Mouse (Mus musculus): Measurements from ENCODE around the gene Rit1. TPM values are rescaled to one million over a fixed set of nuclear protein-coding genes. Genes with fewer than 3 reads are reported as not detected.
A peak's percentile ranks its signal among the peaks of the same experiment; 100 is the strongest.
"Not testable (repeated sequence)": the region's sequence is repeated elsewhere in the genome, so short reads cannot be mapped to it uniquely, and the experiment has no call there.

The Rit1 gene
- polyA plus RNA-seq, 1 experiment from 2014 or later = 32.9 TPM

GRCm38 (mm10) chr3:88700247-88700646 lies 16.4 kb upstream of the Rit1 start:
- WGBS = 95% methylated on average over 3 of the region's 3 CpGs
- DNase-seq (ENCODE audit: low spot score) = no peak

GRCm38 (mm10) chr3:88701222-88701621 lies 15.4 kb upstream of the Rit1 start:
- no peak for DNase-seq (ENCODE audit: low spot score)
- peaks cover 99% of the 10 kb centered on the region for H3K36me3 ChIP-seq (replicated peaks)
- 77% methylated on average over 3 of the region's 3 CpGs for WGBS
- H3K4me1 ChIP-seq = no peaks in the 10 kb centered on the region
- H3K27me3 ChIP-seq (replicated peaks; ENCODE audit: low read depth, poor library complexity, severe bottlenecking) = no peaks in the 10 kb centered on the region
- H3K9me3 ChIP-seq = no peaks in the 10 kb centered on the region
- no peak overlapping the region for H3K27ac ChIP-seq (replicated peaks)
- H3K4me3 ChIP-seq = no peak overlapping the region

More at GRCm38 (mm10) chr3:88700247-88700646, 16.4 kb upstream of the Rit1 start:
- no peaks in the 10 kb centered on the region for H3K27me3 ChIP-seq (replicated peaks; ENCODE audit: low read depth, poor library complexity, severe bottlenecking)
- no peak overlapping the region for H3K4me3 ChIP-seq
- no peak overlapping the region for H3K27ac ChIP-seq (replicated peaks)
- H3K9me3 ChIP-seq = no peaks in the 10 kb centered on the region
- H3K36me3 ChIP-seq (replicated peaks) = peaks cover 99% of the 10 kb centered on the region
- no peaks in the 10 kb centered on the region for H3K4me1 ChIP-seq

GRCm38 (mm10) chr3:88713709-88714108 lies 2.9 kb upstream of the Rit1 start:
- 95% methylated on average over 4 of the region's 4 CpGs for WGBS
- H3K9me3 ChIP-seq = no peaks in the 10 kb centered on the region
- no peak for DNase-seq (ENCODE audit: low spot score)
- peaks cover 61% of the 10 kb centered on the region for H3K36me3 ChIP-seq (replicated peaks)
- peaks cover 15% of the 10 kb centered on the region for H3K4me1 ChIP-seq
- H3K4me3 ChIP-seq = no peak overlapping the region
- H3K27ac ChIP-seq (replicated peaks) = no peak overlapping the region
- H3K27me3 ChIP-seq (replicated peaks; ENCODE audit: low read depth, poor library complexity, severe bottlenecking) = no peaks in the 10 kb centered on the region

- peaks cover 61% of the 10 kb centered on the region for H3K36me3 ChIP-seq (replicated peaks)
- H3K4me1 ChIP-seq = peaks cover 15% of the 10 kb centered on the region
- DNase-seq (ENCODE audit: low spot score) = no peak
- no peaks in the 10 kb centered on the region for H3K9me3 ChIP-seq
- 71% methylated on average over 2 of the region's 2 CpGs for WGBS
- no peak overlapping the region for H3K4me3 ChIP-seq
- no peaks in the 10 kb centered on the region for H3K27me3 ChIP-seq (replicated peaks; ENCODE audit: low read depth, poor library complexity, severe bottlenecking)
- no peak overlapping the region for H3K27ac ChIP-seq (replicated peaks)
Observed at GRCm38 (mm10) chr3:88714725-88715124, 1.9 kb upstream of the Rit1 start.

GRCm38 (mm10) chr3:88715716-88716115 lies 922 bp upstream of the Rit1 start:
- not testable (repeated sequence) for H3K4me3 ChIP-seq; DNase-seq (ENCODE audit: low spot score); H3K27me3 ChIP-seq (replicated peaks; ENCODE audit: low read depth, poor library complexity, severe bottlenecking); H3K27ac ChIP-seq (replicated peaks); H3K9me3 ChIP-seq
- Histone ChIP-seq H3K36me3 (replicated peaks) (peaks cover 61% of the 10 kb centered on the region), H3K4me1 (peaks cover 15% of the 10 kb centered on the region)
- WGBS = 88% methylated on average over 5 of the region's 5 CpGs

GRCm38 (mm10) chr3:88717198-88717798 lies 660 bp downstream of the Rit1 start:
- Histone ChIP-seq H3K9me3 (no peaks in the 10 kb centered on the region), H3K27me3 (replicated peaks; ENCODE audit: low read depth, poor library complexity, severe bottlenecking) (no peaks in the 10 kb centered on the region), H3K27ac (replicated peaks) (peak overlapping the region; percentile 78), H3K36me3 (replicated peaks) (peaks cover 56% of the 10 kb centered on the region), H3K4me3 (peak overlapping the region; percentile 62), H3K4me1 (peaks cover 15% of the 10 kb centered on the region)
- DNase-seq (ENCODE audit: low spot score) = peak; percentile 35
- 13% methylated on average over 9 of the region's 9 CpGs for WGBS

- Histone ChIP-seq H3K27me3 (replicated peaks; ENCODE audit: low read depth, poor library complexity, severe bottlenecking) (no peaks in the 10 kb centered on the region), H3K27ac (replicated peaks) (no peak overlapping the region), H3K4me1 (peaks cover 15% of the 10 kb centered on the region), H3K4me3 (peak overlapping the region; percentile 62), H3K36me3 (replicated peaks) (peaks cover 50% of the 10 kb centered on the region), H3K9me3 (no peaks in the 10 kb centered on the region)
- 85% methylated on average over 1 of the region's 1 CpGs for WGBS
- DNase-seq (ENCODE audit: low spot score) = no peak
Observed at GRCm38 (mm10) chr3:88717831-88718230, 1.2 kb downstream of the Rit1 start.

GRCm38 (mm10) chr3:88719098-88719497 lies 2.5 kb downstream of the Rit1 start:
- 78% methylated on average over 2 of the region's 2 CpGs for WGBS
- no peak for DNase-seq (ENCODE audit: low spot score)
- Histone ChIP-seq H3K4me1 (peaks cover 15% of the 10 kb centered on the region), H3K27me3 (replicated peaks; ENCODE audit: low read depth, poor library complexity, severe bottlenecking) (no peaks in the 10 kb centered on the region), H3K36me3 (replicated peaks) (peaks cover 50% of the 10 kb centered on the region), H3K4me3 (no peak overlapping the region), H3K9me3 (0 out of 2 replicates have a peak, but pooled peaks cover 6% of the 10 kb centered on the region), H3K27ac (replicated peaks) (no peak overlapping the region)

GRCm38 (mm10) chr3:88736556-88736955 lies 19.9 kb downstream of the Rit1 start:
- Histone ChIP-seq H3K4me3 (no peak overlapping the region), H3K9me3 (no peaks in the 10 kb centered on the region; the same call in 1 of the 2 replicates), H3K27me3 (replicated peaks; ENCODE audit: low read depth, poor library complexity, severe bottlenecking) (no peaks in the 10 kb centered on the region), H3K4me1 (no peaks in the 10 kb centered on the region), H3K36me3 (replicated peaks) (peaks cover 17% of the 10 kb centered on the region), H3K27ac (replicated peaks) (no peak overlapping the region)
- WGBS = 87% methylated on average over 2 of the region's 2 CpGs
- DNase-seq (ENCODE audit: low spot score) = no peak

GRCm38 (mm10) chr3:88738641-88739040 lies 22.0 kb downstream of the Rit1 start:
- Histone ChIP-seq H3K27me3 (replicated peaks; ENCODE audit: low read depth, poor library complexity, severe bottlenecking) (no peaks in the 10 kb centered on the region), H3K4me1 (no peaks in the 10 kb centered on the region), H3K4me3 (no peak overlapping the region), H3K9me3 (no peaks in the 10 kb centered on the region; the same call in 1 of the 2 replicates), H3K36me3 (replicated peaks) (peaks cover 25% of the 10 kb centered on the region), H3K27ac (replicated peaks) (no peak overlapping the region)
- WGBS = 58% methylated on average over 3 of the region's 3 CpGs
- peak; percentile 61 for DNase-seq (ENCODE audit: low spot score)

- DNase-seq (ENCODE audit: low spot score) = no peak
- Histone ChIP-seq H3K4me1 (no peaks in the 10 kb centered on the region), H3K36me3 (replicated peaks) (peaks cover 40% of the 10 kb centered on the region), H3K27me3 (replicated peaks; ENCODE audit: low read depth, poor library complexity, severe bottlenecking) (no peaks in the 10 kb centered on the region), H3K4me3 (no peak overlapping the region), H3K27ac (replicated peaks) (no peak overlapping the region), H3K9me3 (peaks cover 2% of the 10 kb centered on the region; the same call in 1 of the 2 replicates)
- WGBS = 94% methylated on average over 3 of the region's 3 CpGs
Observed at GRCm38 (mm10) chr3:88740147-88740546, 23.5 kb downstream of the Rit1 start.

GRCm38 (mm10) chr3:88745534-88745933 lies 28.9 kb downstream of the Rit1 start:
- no peak for DNase-seq (ENCODE audit: low spot score)
- H3K4me3 ChIP-seq = no peak overlapping the region
- H3K27me3 ChIP-seq (replicated peaks; ENCODE audit: low read depth, poor library complexity, severe bottlenecking) = no peaks in the 10 kb centered on the region
- peaks cover 90% of the 10 kb centered on the region for H3K36me3 ChIP-seq (replicated peaks)
- H3K27ac ChIP-seq (replicated peaks) = no peak overlapping the region
- H3K9me3 ChIP-seq = peaks cover 30% of the 10 kb centered on the region
- H3K4me1 ChIP-seq = no peaks in the 10 kb centered on the region
- 92% methylated on average over 9 of the region's 9 CpGs for WGBS

- H3K27me3 ChIP-seq (replicated peaks; ENCODE audit: low read depth, poor library complexity, severe bottlenecking) = no peaks in the 10 kb centered on the region
- H3K36me3 ChIP-seq (replicated peaks) = peaks cover 96% of the 10 kb centered on the region
- DNase-seq (ENCODE audit: low spot score) = no peak
- H3K27ac ChIP-seq (replicated peaks) = no peak overlapping the region
- H3K4me3 ChIP-seq = no peak overlapping the region
- 93% methylated on average over 15 of the region's 15 CpGs for WGBS
- H3K4me1 ChIP-seq = no peaks in the 10 kb centered on the region
- H3K9me3 ChIP-seq = peaks cover 30% of the 10 kb centered on the region
Observed at GRCm38 (mm10) chr3:88746139-88746870, 29.7 kb downstream of the Rit1 start.
